Mouse (Mus musculus): ENCODE results near the gene Mafb.

Gene Mafb

DNA sequence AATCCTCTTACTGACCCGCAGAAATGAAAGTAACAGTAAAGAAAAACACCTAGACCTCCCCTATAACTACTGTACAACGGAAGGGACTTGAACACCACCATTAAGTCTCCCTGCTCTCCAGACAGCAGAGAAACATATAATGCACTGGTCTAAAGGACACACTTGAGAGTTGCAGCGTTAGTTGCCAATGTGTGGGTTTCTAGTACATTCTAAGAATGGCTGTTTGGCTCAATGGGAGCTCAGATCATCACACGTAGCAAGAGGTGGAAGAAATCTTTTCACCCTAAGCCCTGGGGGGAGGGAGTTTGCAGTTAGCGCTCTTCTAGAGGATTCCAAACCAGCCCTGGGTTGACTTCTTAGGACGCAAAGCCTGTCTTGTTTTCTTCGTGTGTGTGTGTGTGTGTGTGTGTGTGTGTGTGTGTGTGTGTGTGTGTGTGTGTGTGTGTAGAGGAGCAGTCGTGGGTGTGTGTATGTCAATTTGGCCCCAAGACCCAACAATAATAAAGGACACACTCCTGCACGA lies 2.7 kb downstream of the Mafb start:
- no peak for DNase-seq (ENCODE audit: low spot score)

DNA sequence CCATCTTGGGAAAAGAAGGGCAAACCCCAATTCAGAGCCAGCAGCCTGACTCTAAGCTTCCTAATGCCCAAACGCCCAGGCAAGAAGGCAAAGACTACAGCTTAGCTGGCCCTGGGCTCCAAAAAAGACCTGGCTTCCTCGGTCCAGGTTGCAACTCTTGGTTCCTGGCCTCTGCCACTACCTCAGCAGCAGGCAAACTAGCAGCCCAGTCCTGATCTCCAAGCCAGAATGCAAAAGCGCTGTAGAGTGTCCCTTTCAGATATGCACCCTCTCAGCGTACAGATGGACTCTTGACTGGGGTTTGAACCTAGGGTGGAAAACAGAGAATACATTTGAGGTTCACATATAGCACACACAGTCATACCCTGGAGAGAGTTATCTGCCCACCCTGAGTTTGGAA lies 3.7 kb downstream of the Mafb start:
- no peak for DNase-seq (ENCODE audit: low spot score)

DNA sequence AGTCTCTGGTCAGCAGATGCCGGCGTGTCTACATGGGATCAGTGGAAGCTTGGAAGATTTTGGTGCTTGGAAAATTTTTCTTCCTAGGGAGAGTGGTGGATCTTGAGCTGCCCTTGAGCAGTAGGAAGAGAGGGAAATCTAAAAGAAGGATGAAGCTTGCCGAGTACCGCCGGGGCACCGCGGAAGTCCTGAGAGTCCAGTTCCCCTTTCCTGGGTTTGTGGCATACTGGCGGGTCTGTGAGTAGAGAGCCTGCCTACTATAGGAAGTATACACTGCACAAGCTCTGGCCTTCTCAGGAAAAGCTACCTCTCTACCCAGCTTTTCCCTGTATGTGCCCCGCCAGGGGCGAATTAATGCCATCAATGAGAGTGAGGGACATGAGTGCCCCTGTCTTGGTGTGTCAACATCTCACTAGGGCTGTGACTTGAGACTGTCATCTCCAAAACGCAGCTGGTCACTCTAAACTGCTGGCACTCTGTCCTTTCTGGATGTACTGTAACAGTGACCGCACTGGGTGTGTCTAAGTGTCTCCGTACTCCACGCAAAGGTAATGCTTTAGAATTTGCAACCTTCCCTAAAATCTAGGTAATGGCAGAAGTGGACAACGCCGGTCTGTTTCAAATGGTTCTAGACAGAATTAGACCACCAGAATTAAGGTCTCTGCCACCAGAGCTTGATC lies 5.3 kb downstream of the Mafb start:
- DNase-seq (ENCODE audit: low spot score), result no peak

DNA sequence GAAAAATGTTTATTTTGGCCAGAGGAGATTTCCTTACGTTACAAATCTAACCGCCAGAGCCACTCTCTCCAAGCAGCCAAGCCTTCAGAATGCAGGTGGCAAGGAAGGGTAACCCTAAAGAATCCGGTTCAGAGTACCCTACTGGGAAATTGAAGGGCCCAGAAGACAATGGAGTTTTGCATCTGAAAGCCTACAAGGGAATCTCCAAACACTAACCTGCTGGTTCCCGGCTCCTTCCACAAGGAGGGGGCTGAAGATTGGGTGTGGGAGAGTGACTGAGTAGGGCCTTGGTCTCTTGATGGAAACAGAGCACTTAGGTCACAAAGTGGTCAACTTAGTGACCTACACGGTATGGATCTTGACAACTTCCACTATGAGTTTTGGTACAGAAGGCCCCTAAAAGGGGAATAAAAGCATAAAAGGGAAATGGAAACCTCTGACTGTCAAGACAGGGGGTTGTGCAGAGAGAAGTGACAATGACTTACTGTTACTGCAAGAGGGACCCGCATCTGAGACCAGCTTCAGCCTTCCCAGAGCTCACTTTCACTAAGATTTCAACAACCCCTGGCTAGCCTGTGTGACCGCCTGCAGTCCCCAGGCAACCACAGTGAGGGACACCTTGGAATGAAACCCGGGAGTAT lies 6.5 kb downstream of the Mafb start:
- DNase-seq (ENCODE audit: low spot score), result no peak

DNA sequence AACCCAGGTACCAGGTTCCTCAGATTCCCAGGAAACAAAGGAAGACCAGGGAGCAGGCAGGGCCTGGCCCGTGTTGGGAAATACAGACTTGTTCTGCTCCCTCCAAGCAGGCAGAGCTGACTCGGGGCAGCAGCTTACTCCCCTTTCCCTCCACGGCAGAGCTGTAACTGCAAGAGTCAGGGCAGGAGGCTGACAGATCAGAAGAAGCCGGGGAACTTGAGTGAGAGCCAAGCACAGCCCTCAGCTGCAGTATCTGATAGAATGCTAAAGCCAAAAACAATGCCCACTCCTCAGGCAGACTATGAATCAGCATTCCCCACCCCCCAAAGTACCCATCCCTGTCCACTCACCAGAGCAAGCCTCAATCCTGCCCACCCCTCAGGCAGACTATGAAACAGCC lies 8.0 kb downstream of the Mafb start:
- DNase-seq (ENCODE audit: low spot score), result no peak

DNA sequence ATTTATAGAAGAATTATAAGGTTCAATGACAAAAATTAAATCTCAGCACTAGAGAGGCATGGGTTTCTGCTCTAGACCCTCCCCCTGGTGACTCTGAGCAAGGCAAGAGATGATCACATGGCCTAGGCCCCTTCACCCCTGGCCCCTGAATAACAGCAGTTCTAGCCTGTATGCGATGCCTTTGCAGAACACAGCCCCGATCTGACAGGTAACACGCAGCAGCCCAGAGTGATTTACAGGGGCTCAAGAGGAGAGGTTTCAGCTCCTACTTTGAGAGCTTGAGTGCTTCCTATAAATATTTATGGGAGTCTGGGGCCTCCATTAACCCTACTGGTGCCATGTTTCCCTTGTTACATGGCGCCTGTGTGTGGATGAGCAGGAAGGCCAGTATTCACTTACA lies 9.4 kb downstream of the Mafb start:
- DNase-seq (ENCODE audit: low spot score), result no peak

DNA sequence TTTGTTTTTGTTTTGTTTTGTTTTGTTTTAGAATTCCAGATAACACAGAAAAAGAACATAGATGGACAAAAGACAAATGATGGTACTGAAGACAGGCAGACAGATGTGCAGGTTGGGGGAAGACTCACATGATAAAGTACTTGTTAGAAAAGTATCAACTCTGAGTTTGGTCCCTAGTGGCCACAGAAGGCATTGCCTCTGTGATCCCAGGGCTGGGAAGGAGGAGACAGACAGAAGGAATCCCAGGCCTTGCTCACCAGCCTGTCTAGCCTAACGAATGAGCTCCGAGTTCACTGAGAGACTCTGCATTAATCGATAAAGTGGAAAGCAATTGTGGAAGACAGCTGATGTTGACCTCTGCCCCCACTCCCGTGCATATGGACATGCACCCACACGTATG lies 10.7 kb downstream of the Mafb start:
- DNase-seq (ENCODE audit: low spot score), result no peak

DNA sequence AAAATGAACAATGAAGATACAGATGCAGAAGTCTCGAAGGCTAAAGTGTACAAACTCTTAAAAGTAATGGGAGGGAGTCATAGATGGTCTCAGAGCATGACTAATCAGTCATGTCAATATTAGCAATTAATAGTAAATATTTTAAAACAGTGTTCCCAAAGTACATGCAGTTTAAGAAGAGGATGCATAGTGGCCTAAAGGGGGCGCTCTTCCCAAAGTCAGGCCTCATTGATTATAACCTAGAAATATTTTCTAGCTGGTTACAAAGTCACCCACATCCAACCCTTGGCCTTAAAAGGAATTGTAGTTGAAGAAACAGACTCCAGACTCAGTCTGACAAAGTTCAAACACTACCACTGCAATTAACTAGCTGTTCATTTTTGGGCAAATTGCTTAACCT lies 12.5 kb downstream of the Mafb start:
- DNase-seq (ENCODE audit: low spot score), result no peak

DNA sequence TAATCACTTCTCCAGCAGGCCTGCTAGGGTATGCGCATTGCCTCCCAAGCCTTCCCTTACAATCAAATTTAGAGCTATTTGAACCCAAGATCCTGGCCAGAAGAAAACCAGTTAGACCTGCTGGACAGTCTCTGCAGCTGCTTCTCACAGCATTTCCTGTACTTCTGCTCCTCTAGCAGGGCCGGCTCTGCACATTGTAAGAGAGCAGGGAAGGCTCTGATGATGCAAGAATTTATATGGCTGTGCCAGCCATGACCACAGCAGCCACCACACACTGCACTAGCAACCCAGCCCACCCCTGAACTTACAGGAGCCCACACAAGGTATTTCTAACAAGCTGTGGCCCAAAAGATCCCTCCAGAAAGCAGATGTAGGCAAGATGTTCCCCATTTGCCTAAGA lies 13.3 kb downstream of the Mafb start:
- DNase-seq (ENCODE audit: low spot score), result no peak

DNA sequence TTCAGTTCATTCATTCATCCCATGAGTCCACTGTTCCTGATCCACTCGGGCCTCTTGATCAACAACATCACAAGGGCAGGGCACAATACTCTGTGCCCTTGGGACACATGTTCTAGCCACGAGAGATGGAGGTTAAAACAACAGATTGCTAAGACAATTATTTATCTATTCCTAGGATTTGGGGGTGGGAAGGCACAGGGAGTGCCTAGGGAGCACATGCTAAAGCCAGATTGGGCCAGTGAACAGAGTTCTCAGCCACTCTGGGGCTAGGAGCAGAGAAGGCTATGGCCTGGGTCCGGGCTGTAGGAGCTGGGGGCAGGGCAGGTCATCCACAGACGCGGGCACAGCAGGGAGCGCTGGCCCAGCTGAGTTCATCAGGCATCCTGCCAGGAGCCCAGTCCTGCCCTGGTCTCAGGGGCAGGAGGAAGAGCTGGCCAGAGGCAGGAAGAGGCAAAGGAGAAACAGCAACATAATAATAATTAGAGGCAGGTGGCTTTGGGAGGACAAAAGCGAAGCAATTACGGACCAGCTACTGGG lies 15.8 kb downstream of the Mafb start:
- DNase-seq (ENCODE audit: low spot score), result no peak

DNA sequence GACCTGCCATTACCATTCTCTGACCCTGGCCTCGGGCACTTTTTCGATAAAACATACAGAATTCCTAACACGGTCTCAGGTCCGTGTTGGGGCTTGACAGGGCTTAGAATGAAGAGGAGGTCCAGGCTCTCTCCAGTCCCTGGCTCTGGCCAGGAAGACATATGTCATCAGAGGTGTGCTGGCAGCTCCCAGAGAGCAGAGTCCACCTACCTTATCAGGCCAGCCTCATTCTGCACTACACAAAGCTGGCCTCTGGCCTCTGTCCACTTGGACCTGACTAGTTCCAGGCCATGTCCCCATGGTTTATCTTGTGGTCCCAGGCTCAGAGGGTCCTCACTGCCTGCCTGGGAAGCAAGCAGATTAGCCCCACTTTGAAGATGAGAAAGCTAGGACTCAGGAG lies 17.3 kb downstream of the Mafb start:
- no peak for DNase-seq (ENCODE audit: low spot score)

DNA sequence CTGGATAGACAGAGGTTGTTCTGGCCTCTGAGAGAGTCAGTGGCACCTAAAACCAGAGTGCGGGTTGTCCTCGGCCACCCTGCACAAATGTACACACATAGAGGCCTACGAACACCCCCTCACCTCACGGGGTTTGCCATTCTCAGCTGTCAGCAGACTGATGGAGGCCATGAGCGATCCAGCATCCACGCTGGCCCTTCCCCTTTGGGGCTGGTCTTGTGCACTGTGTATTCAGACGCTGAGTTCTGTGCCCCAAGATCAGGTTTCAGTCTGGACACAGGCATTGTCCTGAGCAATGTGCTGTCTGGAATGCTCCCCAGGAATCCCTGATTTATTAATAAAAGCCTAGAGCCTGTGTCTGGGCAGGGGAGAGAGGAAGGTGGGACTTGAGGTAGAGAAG lies 18.1 kb downstream of the Mafb start:
- no peak for DNase-seq (ENCODE audit: low spot score)

DNA sequence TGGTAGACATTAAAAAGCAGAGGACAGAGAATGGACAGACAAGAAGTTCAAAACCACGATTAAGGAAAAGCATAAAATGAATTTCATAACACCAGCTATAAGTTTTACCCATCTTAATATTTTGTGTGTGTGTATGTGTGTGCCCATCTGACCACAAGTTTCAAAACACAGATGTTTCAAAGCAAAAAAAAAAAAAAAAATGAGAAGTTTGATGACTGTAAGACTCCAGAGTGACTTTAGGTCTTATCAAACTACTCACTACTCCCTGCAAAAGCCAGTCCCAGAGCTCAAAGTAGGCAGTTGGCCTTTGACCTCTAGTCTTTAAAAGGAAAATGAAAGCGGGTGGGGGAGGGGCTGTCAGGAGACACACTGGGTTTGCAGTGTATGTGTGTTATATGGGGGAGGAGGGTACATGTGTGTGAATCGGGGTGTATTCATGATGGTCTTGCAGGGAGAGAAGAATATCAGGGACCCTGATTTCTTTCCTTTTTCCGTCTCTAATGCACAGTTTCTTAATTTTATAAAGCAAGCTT lies 18.7 kb downstream of the Mafb start:
- DNase-seq (ENCODE audit: low spot score), result no peak

DNA sequence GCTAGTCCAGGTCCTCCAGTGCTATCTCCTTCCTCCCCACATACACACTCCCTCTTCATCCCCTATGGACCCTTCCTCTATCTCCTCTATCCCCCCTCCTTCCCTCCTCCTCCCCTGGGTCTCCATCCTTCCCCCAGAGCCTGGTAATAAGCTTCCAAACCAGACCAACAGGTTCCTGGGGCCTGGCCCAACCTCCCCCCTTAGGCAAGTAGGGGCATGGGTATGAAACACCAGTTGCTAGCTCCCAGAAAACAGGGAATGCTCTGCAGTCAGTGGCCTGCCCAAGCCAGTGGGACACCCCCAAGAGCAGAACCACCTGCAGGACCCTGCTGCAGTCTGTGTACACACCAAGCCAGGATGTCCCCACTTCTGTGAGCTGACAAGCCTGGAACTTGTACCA lies 21.2 kb downstream of the Mafb start:
- no peak for DNase-seq (ENCODE audit: low spot score)

DNA sequence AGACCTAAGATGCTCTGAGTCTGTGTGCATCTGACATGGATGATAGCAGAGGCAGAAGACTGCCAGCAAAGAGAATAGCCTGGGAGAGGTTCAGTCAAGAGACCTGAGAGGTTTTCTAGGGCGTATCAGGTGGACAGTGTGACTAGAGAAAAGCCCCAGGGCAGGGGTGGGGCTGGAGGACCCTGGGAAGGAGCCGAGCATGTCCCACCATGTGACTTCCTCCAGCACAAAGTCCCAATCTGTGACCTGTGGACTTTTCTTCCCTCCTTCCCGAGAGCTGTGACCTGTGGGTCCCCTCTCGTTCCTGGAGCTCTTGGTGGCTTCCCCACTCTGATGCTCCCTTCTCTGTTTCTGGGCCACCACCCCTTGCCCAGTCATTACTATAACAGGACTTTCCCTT lies 26.7 kb downstream of the Mafb start:
- no peak for DNase-seq (ENCODE audit: low spot score)

DNA sequence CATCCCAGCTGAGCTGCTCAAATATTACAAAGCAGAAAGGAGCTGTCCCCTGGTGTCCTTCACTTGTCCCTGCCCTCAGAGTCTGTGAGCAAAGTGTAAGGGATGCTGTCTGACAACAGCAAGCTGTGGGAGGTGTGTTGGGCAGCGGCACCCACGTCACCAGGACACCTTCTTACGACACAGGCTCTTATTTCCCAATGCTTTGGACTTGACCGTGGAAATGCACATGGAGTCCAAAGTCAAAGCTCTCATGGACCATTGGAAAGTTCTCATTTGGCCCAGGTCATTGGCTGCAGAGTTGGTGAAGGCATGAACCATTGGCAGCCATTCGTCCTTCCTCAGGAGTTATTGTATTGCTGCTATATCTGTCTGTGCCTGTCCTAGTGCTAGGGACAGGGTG lies 27.3 kb downstream of the Mafb start:
- DNase-seq (ENCODE audit: low spot score), result no peak

DNA sequence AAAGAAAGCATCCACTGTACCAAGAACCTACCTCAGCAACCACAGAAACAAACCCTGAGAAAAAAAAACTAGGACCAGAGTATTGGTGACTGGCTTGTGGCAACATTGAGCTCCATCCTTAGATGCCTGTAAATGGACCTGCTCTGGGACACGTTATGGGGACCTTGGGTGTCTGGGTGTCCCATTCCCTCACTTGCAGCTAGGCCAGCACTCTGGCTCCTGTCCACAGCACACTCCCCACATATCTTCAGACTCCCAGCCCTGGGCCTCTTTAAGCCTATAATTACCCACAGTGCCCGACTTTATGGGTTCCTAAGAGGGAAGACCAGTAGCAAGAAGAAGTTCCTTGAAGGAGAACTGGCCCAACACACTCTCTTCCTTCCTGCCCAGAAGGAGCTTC lies 30.8 kb downstream of the Mafb start:
- DNase-seq (ENCODE audit: low spot score), result no peak

DNA sequence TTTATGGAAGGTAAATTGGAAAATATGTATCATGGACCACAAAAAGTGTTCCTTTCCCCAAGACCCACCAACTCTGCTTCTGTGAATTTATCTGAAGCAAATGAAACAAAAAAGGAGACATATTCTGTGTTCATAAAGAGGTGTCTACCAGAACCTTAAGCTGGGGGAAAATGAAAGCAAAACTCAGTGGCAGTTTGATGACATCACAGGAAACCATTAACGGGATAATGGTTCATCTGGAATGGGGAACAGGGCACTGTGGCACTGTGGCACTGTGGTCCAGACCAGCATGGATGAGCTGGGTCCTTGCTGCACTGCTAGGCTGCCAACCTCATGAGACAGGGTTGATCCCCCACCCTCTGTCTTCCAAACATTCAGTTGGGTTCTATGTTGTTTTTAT lies 31.8 kb downstream of the Mafb start:
- no peak for DNase-seq (ENCODE audit: low spot score)

DNA sequence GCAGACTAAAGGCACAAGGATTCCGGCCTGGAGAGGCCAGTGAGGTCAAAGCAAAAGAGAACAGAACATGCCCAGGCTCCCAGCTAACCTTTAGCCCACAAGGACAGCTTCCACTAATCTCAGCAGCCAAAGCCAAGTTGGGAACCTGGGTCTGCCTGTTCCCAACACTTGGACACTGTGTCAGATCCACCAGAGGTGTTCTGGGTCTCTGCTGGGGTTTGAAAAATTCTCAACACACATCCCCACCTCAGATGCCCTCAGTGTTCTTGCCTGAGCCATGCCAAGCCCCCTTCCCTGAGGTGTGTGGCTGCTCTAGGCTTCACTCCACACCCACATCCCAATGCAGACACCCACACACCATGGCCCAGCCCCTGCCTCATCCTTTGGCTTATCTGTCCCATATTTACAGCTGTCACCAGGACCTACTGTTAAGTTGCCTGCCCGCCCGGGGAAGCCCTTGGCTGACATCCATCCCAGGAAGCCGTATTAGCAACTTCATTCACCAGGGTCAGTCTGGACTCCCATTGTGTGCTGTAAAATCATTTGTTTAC lies 32.7 kb downstream of the Mafb start, which contains the start of gene Gm826:
Gm826 (minus strand) TSS at position 52 of the 551 bp plus-strand sequence.
- no peak for DNase-seq (ENCODE audit: low spot score)

DNA sequence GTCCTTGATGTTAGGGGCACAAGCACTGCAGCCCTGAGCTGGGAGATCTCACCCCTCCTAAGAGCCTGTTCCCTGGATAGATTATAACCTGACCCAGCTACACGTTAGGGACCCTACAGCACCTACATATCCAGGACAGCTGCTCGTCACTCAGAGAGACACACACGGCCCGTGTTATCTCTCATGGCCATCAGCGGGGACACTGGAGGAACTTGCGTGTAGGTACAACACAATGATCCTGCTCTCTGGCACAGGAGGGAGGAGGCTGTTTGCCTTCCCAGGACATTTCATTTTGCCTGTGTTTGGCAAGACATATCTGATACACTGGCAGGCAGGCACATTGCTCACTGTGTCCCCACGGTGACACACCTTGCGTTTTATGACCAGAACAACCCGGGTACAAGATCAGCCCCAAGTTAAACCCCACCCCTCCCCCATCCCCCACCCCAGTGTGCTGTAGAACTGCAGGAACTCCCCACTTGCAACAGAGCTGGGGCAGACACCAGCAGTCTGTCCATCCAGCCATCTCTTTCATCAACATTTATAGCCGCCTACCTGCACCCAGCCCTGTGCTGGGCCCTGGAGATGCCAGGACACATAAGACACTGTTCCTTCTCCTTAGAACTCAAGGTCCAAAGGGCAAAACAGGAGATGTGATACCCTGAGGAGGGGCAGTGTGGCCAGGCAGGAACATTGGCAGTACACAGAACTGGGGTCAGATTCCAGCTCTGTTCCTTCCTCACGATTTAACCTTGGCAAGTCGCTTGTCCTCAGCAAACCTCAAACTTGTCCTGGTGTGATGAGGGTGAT lies 34.1 kb downstream of the Mafb start:
- no peak for DNase-seq (ENCODE audit: low spot score)

DNA sequence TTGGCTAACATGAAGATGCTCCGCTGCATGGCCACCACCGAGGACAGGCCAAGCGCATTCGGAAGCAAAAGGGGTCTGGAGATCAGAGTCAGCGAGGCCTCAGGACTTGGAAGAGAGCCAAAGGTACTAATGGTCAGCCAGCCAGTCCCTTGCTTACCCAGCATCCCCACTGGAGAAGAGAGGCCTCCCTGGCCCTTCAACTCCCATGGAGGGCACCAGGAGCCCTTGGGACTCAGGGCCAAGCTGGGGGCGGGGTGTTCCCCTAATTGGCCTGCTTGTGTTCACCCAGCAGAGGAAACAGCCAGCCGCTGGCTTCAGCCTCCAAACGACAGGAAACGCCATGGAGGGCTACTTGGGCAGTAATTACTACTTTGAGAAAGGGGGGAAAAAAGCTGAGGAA lies 38.0 kb downstream of the Mafb start:
- DNase-seq (ENCODE audit: low spot score), result no peak

DNA sequence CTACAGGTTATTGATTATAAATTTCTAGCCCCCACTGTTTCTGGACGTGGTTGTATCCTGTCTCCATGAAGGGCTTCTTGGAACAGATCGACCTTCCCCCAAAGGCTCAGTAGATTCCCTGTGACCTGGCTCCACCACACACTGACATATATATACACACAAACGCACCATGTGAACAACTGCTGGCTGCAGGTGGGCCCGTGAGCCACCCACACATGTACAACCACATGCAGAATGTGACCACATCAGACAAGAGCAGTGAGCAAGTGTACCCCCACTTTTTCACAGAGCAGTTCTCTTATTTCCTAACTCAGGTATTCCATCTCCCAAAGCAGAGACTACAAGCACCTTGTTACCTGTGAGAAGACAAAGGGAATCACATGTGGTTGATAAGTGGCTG lies 39.1 kb downstream of the Mafb start:
- no peak for DNase-seq (ENCODE audit: low spot score)
